Mouse (Mus musculus): ENCODE data around the gene Jade2.

DNA sequence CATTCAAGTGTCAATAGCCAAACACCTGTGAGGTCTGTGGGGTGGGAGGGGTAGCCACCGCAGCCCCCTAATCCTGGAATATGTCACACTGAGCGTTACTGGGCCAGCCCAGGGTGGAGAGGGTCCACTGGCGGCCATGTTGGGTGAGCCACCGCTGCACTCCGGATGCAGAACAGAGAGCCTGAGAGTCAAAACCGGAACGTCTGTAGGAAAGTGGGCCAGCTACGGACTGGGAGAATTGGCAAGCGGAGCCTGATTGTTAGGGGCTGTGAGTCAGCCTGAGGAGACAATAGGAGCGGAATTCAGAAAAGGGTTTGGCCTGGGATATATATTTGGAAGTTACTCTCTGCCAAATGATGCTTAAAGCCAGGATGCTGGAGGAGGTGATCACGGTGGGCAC is 39.9 kb upstream of the Jade2 start:
- TF ChIP-seq POLR2A (IDR thresholded peaks at IDR 0.05; ENCODE audit: control insufficient read depth, low read depth, low read length) (no peak), CTCF (IDR thresholded peaks at IDR 0.05; ENCODE audit: control insufficient read depth, insufficient read depth, insufficient replicate concordance, low read depth, low read length) (no peak)

Data from testis, adult 2 months (tissue).